Mouse (Mus musculus) limb, embryonic 15.5 days (tissue): Measurements from ENCODE around the gene Sphk2. TPM values are rescaled to one million over a fixed set of nuclear protein-coding genes. Genes with fewer than 3 reads are reported as not detected.

Experiments used
- ATAC-seq: fragments of 200-750 bp; cut with Nextera tagmentation; 2 replicates; pipeline ENCODE4 v1.8.0; 2017; ENCODE audit warnings: low read depth, moderate TSS enrichment; ENCODE audit not compliant: insufficient number of reproducible peaks, low FRiP score, low TSS enrichment
- H3K27ac ChIP-seq: fragments of 300-500 bp; sonication (generic); 2 replicates; pipeline ENCODE4 v1.5.1; 2015; ENCODE audit warnings: moderate library complexity, mild to moderate bottlenecking, inconsistent platforms
- H3K27me3 ChIP-seq: fragments of 300-500 bp; sonication (generic); 2 replicates; pipeline ENCODE4 v1.6.1; 2015; ENCODE audit warnings: inconsistent platforms
- H3K36me3 ChIP-seq: fragments of 300-500 bp; sonication (generic); 2 replicates; pipeline ENCODE4 v1.6.1; 2015; ENCODE audit warnings: inconsistent platforms
- H3K4me1 ChIP-seq: fragments of 300-500 bp; sonication (generic); 2 replicates; pipeline ENCODE4 v1.6.1; 2015; ENCODE audit warnings: inconsistent platforms
- H3K4me2 ChIP-seq: fragments of 300-500 bp; sonication (generic); 2 replicates; pipeline ENCODE4 v1.6.1; 2015; ENCODE audit warnings: mild to moderate bottlenecking, inconsistent platforms
- H3K4me3 ChIP-seq: fragments of 300-500 bp; sonication (generic); 2 replicates; pipeline ENCODE4 v1.5.1; 2015; ENCODE audit warnings: mild to moderate bottlenecking, inconsistent platforms
- H3K9ac ChIP-seq: fragments of 300-500 bp; sonication (generic); 2 replicates; pipeline ENCODE4 v1.6.1; 2015; ENCODE audit warnings: inconsistent platforms
- H3K9me3 ChIP-seq: fragments of 300-500 bp; sonication (generic); 2 replicates; pipeline ENCODE4 v1.6.1; 2016; ENCODE audit warnings: inconsistent platforms
- whole genome bisulfite sequencing: fragments of 180-500 bp; shearing (Covaris S2); methylation state at CpG from one replicate; pipeline ENCODE4 v1.1.7; 2015; 5-methylcytosine and 5-hydroxymethylcytosine counted together
- polyA plus RNA-seq: library from polyadenylated mRNA; unstranded; fragments of >200 nt; fragmentation: Nextera tagmentation; extraction: Ambion mirVana; gene quantifications from 2 replicates; pipeline ENCODE4 v1.2.1, GENCODE M21; 2015

Sphk2 gene
- polyA plus RNA-seq, 1 experiment from 2014 or later, result 38.5 TPM

- H3K4me3 ChIP-seq, result peak within 1 kb of the TSS; percentile 15; the same call in 1 of the 2 replicates
- no peaks in the 10 kb centered on the region for H3K9me3 ChIP-seq
- peaks cover 26% of the 10 kb centered on the region for H3K4me1 ChIP-seq
- H3K36me3 ChIP-seq, result no peaks in the 10 kb centered on the region
- 75% methylated on average over 7 of the region's 7 CpGs for WGBS
- no peak within 1 kb of the TSS for H3K27ac ChIP-seq
- ATAC-seq, result no peak
- no peaks in the 10 kb centered on the region for H3K27me3 ChIP-seq
- no peak within 1 kb of the TSS for H3K9ac ChIP-seq
- H3K4me2 ChIP-seq, result no peak within 1 kb of the TSS
These were observed 34.3 kb downstream of the Sphk2 start, which contains the start of gene Ntn5 for GRCm38 (mm10) chr7:45683396-45684050. Gene Ntn5, plus strand, starts transcription at chr7:45684022.

DNA sequence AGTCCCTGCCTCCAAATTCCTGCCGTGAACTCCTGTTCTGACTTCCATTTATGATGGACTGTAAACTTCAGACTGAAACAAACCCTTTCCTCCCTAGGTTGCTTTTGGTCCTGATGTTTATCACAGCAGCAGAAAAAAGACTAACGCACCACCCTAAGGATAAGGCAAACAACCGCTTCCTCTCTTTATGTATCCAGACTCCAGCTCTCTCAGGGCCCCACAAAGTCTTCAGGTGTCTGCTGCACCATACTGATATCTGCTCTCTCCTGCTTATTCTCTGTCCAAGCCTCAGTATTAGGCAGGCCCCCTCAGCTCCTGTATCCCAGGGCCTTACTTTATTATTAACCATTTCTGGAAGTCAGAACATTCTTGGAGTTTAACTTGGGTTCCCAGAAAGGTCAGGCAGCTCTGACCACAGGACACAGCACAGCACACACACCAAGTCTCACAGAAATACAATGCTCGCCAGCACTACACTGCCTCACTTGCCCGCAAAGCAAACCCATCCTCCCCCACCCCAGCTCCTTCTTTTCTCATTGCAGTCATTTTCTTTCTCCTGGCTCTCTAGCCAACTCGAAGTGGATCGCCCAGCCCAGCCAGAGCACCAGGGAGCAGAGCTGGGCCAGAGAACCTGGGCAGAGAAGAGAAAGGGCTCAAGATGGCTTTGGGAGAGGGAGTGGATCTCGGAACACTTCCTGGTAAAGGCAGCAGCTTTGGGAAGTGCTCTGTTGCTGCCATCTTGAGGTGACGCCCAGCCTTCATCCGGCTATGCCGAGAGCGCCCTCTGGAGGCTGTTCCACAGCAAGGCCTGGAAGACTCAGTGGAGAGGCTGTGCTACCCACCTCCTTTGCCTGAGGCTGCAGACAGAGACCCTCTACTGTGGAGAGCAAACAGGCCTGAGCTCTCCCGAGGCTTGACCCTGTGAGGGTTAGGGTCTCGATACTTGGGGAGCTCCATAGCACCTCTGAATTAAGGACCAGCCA, 35.4 kb downstream of the Sphk2 start:
- Histone ChIP-seq H3K4me3 (peak overlapping the region; percentile 15; the same call in 1 of the 2 replicates), H3K9me3 (no peaks in the 10 kb centered on the region), H3K27ac (peak overlapping the region; percentile 55; the same call in 1 of the 2 replicates), H3K4me2 (peak overlapping the region; percentile 40), H3K27me3 (no peaks in the 10 kb centered on the region), H3K4me1 (peaks cover 26% of the 10 kb centered on the region), H3K9ac (no peak overlapping the region), H3K36me3 (no peaks in the 10 kb centered on the region)
- ATAC-seq, result peak; percentile 52; the same call in 1 of the 2 replicates
- WGBS, result 32% methylated on average over 14 of the region's 14 CpGs

DNA sequence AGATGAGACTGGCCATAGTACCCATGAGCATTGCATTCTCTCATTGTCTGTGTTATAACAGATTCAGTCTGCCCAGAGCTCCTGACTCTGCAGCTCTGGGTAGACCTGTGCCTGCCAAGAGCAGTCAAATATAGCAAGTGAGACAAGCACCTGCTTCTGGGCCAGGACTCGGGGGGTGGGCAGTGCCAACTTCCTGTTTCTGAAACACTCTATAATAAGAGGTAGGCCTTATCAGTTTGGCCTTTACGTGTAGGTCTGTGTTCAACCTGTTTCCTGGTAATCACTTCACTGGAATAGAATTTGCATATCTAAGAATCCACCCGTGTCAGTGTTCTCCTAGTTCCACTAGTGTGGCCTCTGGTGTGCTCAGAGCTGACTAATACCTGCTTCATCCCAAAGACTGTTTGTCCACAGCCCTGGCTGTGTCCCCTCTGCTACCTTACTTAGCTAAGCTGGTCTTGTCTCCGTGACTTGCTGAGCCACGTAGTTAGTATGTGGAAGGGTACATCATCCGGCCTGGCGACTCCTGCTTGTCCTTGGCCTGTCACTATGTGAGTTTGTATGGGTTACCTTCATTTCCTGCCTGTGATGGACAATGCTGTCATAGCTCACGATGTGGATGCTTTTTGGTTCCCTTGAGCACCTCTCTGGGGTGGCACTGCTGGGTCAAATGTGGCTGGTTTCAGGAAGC, 36.6 kb downstream of the Sphk2 start:
- 82% methylated on average over 8 of the region's 8 CpGs for WGBS
- no peak for ATAC-seq
- no peaks in the 10 kb centered on the region for H3K9me3 ChIP-seq
- no peak overlapping the region for H3K27ac ChIP-seq
- H3K4me1 ChIP-seq, result peaks cover 20% of the 10 kb centered on the region
- no peak overlapping the region for H3K9ac ChIP-seq
- H3K27me3 ChIP-seq, result no peaks in the 10 kb centered on the region
- no peak overlapping the region for H3K4me2 ChIP-seq
- no peak overlapping the region for H3K4me3 ChIP-seq
- H3K36me3 ChIP-seq, result no peaks in the 10 kb centered on the region

DNA sequence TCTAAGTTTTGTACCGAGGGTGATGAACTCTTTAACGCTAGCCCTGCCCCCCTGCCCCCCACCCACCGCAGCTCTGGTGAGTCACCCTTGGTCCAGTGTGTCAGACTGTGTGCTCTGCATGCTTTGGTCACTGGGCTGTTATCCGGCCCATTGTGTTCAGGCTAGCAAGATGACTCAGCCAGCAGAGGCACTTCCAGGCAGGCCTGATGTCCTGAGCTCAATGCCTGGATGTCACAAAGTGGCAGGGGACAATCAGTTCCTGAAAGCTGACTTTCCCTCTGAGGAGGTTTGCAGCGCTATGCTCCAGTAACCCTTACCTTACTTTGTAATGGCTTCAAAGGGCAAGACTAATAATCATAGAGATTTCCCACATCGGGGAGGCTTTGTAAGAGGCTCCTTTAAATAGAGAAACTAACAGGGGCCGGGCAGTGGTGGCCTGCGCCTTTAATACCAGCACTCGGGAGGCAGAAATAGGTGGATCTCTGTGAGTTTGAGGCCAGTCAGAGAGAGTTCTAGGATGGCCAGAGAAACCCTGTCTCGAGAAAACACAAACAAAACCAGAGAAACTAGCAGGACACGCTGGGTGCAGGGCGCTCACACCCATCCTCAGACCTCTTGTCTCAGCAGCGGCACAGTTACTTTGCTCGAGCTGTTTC, 37.7 kb downstream of the Sphk2 start:
- H3K27me3 ChIP-seq, result no peaks in the 10 kb centered on the region
- H3K4me1 ChIP-seq, result peaks cover 9% of the 10 kb centered on the region
- H3K27ac ChIP-seq, result no peak overlapping the region
- H3K9me3 ChIP-seq, result no peaks in the 10 kb centered on the region
- ATAC-seq, result no peak
- no peak overlapping the region for H3K4me3 ChIP-seq
- H3K4me2 ChIP-seq, result no peak overlapping the region
- no peaks in the 10 kb centered on the region for H3K36me3 ChIP-seq
- H3K9ac ChIP-seq, result no peak overlapping the region
- WGBS, result 74% methylated on average over 14 of the region's 14 CpGs

DNA sequence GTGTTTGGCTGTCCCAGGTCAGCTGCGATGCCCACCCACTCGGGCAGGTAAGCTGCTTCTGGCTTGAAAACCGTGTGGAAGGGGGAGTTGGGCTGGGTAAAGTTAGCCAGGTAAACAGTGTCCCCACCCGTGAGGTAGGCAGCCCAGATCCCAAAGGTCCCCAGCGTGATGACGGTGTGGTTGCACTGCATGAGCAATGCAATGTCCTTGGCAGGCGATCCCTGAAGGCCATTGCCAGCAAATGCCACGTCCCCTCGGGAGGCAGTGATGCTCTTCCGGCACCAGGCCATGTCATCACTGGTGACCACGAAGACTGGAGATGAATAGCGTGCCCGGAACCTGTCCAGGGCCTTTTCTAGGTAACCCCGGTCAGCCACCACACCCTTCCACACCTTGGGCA, 39.3 kb downstream of the Sphk2 start:
- Histone ChIP-seq H3K27me3 (no peaks in the 10 kb centered on the region), H3K4me3 (no peak overlapping the region), H3K9ac (no peak overlapping the region), H3K4me1 (peaks cover 3% of the 10 kb centered on the region), H3K9me3 (no peaks in the 10 kb centered on the region), H3K36me3 (no peaks in the 10 kb centered on the region), H3K27ac (no peak overlapping the region), H3K4me2 (no peak overlapping the region)
- 88% methylated on average over 14 of the region's 14 CpGs for WGBS
- ATAC-seq, result no peak

- H3K36me3 ChIP-seq, result no peaks in the 10 kb centered on the region
- no peak overlapping the region for H3K27ac ChIP-seq
- H3K4me1 ChIP-seq, result peaks cover 3% of the 10 kb centered on the region
- H3K9me3 ChIP-seq, result no peaks in the 10 kb centered on the region
- ATAC-seq, result no peak
- no peak overlapping the region for H3K9ac ChIP-seq
- H3K27me3 ChIP-seq, result no peaks in the 10 kb centered on the region
- H3K4me3 ChIP-seq, result no peak overlapping the region
- WGBS, result 72% methylated on average over 7 of the region's 7 CpGs
- H3K4me2 ChIP-seq, result no peak overlapping the region
These were observed 40.0 kb downstream of the Sphk2 start for GRCm38 (mm10) chr7:45677627-45678295.

DNA sequence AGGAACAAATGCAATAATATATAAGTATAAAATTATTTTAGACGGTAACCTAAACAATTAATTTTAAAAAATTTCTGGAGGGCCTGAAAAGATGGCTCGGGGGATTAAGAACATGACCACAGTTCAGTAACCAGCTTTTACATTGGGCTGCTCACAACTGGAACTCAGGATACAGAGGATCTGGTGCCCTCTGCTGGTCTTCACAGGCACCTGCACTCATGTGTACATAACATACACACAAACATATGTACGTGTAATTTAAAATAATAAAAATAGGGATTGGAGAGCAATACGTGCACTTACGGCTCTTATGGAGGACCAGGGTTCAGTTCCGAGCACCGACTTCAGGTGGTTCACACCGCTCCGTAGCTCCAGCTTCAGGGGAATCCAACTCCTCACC, 48.9 kb downstream of the Sphk2 start:
- Histone ChIP-seq H3K27me3 (no peaks in the 10 kb centered on the region), H3K9ac (no peak overlapping the region), H3K36me3 (no peaks in the 10 kb centered on the region), H3K4me1 (peaks cover 7% of the 10 kb centered on the region; the same call in 1 of the 2 replicates), H3K4me2 (no peak overlapping the region), H3K9me3 (no peaks in the 10 kb centered on the region), H3K27ac (no peak overlapping the region), H3K4me3 (no peak overlapping the region)
- 95% methylated on average over 9 of the region's 9 CpGs for WGBS
- no peak for ATAC-seq

DNA sequence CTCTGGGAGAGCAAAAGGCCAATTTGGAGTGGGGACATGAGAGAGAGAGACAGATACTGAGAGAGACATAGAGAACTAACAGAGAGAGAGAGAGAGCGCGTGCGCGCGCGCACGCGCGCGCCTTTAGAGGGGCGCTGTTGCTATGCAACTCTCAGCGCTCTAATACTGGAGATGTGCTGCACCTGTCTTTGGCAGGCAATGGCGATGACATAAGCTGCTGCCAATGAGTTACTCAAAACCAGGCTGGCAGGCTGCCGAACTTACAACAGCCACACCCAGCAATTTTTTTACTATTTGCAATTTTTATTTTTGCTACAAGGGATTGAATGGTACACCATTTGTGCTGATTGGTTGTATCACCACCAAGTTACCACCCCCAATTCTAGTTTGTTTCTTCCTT, 50.0 kb downstream of the Sphk2 start:
- H3K27ac ChIP-seq, result no peak overlapping the region
- no peaks in the 10 kb centered on the region for H3K27me3 ChIP-seq
- H3K4me2 ChIP-seq, result no peak overlapping the region
- no peaks in the 10 kb centered on the region for H3K36me3 ChIP-seq
- no peaks in the 10 kb centered on the region for H3K9me3 ChIP-seq
- WGBS, result 65% methylated on average over 14 of the region's 14 CpGs
- no peak overlapping the region for H3K4me3 ChIP-seq
- no peak for ATAC-seq
- H3K9ac ChIP-seq, result no peak overlapping the region
- peaks cover 7% of the 10 kb centered on the region; the same call in 1 of the 2 replicates for H3K4me1 ChIP-seq

- no peak for ATAC-seq
- WGBS, result 82% methylated on average over 7 of the region's 7 CpGs
- H3K4me2 ChIP-seq, result no peak within 1 kb of the TSS
- no peak within 1 kb of the TSS for H3K9ac ChIP-seq
- no peak within 1 kb of the TSS for H3K4me3 ChIP-seq
- peak within 1 kb of the TSS; percentile 48; the same call in 1 of the 2 replicates for H3K27ac ChIP-seq
- peaks cover 7% of the 10 kb centered on the region; the same call in 1 of the 2 replicates for H3K4me1 ChIP-seq
- H3K27me3 ChIP-seq, result no peaks in the 10 kb centered on the region
- no peaks in the 10 kb centered on the region for H3K9me3 ChIP-seq
- H3K36me3 ChIP-seq, result no peaks in the 10 kb centered on the region
These were observed 51.6 kb downstream of the Sphk2 start, which contains the start of gene Fut2 for GRCm38 (mm10) chr7:45666161-45666560. Gene Fut2, minus strand, starts transcription at chr7:45666394.

- Histone ChIP-seq H3K27ac (peak overlapping the region; percentile 48; the same call in 1 of the 2 replicates), H3K4me3 (no peak overlapping the region), H3K36me3 (no peaks in the 10 kb centered on the region), H3K4me1 (peaks cover 7% of the 10 kb centered on the region; the same call in 1 of the 2 replicates), H3K9me3 (no peaks in the 10 kb centered on the region), H3K4me2 (no peak overlapping the region), H3K9ac (no peak overlapping the region), H3K27me3 (no peaks in the 10 kb centered on the region)
- 41% methylated on average over 13 of the region's 13 CpGs for WGBS
- ATAC-seq, result no peak
These were observed 52.3 kb downstream of the Sphk2 start for GRCm38 (mm10) chr7:45665303-45666138.
